Mouse (Mus musculus): ENCODE data around the gene Dctn3. TPM values are rescaled to one million over a fixed set of nuclear protein-coding genes. Genes with fewer than 3 reads are reported as not detected.
"Not testable (repeated sequence)": the region's sequence is repeated elsewhere in the genome, so short reads cannot be mapped to it uniquely, and the experiment has no call there.

Dctn3 gene
- total RNA-seq (2022): 100 to 1,000 TPM; 158 to 167 (median 165) TPM

DNA sequence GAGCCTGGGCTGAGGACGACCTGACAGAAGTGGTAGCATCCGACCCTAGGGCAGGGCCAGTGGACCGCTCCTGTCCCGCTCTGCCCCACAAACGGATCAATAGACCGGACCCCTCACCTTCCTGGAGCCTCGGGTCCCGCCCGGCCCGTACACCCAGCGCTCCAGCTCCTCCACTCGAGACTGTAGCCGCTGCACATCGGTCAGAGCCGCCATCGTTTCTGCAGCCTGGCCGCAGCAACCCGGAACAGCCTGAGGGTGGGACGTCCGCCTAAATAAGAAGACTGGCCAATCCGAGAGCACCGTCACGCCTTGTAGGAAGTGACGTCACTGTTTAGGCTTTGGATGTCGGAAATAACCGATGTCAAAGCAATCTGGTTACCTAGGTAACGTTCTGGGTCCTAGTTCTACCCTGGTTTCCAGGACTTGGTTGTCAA lies at the start of gene Dctn3:
TSS of gene Dctn3 (minus strand) at position 253 of the 434 bp plus-strand sequence.
- DNase-seq (ENCODE audit: low spot score in 2 of 2): peak; percentile 77 to 96

DNA sequence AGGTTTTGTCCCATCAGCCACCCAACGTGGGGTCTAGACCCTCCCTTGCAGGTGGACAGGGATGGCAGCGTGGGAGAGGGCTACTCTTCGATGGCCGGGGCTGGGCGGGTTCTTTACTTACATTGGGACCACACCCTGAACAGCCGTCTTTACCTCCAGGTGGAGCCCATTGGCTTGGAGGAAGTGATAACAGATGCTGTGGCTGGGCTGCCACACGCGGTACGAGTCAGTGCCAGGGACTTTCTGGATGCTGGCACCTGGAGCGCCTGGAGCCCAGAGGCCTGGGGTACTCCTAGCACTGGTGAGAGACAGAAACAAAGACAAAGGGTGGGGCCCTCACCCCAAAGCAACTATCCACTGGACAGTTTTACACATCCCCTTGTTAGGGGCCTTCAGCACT lies 44.3 kb upstream of the Dctn3 start:
- not testable (repeated sequence) for DNase-seq (ENCODE audit: low spot score in 2 of 2)

DNA sequence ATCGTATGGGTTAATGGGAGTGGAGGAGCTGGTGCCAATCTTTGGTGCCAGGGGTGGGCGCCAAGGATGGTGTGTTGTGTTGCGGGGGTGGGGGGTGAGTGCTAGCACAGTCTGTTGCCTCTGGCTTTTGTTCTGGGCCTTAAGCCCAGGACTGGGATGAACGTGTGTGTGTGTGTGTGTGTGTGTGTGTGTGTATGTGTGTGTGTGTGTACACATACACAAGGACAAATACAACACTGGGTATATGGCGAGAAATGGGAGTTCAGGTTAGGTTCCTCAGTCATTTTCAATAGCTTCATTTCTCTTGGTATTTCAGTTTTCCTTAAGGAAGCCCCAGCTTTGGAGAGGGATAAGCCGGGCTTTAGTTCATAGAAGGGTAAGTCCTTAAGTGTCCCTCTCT lies 40.2 kb upstream of the Dctn3 start:
- not testable (repeated sequence) for DNase-seq (ENCODE audit: low spot score in 2 of 2)

DNA sequence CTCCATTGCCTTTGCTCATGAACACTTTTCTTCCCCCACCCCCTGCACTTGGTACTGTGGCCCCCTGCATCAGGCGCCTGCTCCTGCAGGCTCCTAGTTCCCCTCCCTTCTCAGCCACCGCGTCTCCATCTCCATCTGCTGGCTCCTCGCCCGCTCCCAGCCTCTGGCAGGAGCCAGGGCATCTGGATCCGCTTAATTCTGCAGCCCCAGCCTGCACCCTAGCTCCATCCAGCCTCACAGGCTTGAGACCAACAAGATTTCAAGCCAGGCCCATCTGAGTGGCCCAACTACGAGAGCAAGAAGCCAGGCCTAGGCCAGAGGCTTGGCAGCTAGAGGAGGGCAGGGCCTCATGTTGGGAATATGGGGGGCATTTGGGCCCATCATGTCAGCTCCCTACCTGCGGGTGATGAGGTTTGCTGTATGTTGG lies 39.7 kb upstream of the Dctn3 start:
- peak in 1 of 2 experiments; percentile 51 for DNase-seq (ENCODE audit: low spot score in 2 of 2)

DNA sequence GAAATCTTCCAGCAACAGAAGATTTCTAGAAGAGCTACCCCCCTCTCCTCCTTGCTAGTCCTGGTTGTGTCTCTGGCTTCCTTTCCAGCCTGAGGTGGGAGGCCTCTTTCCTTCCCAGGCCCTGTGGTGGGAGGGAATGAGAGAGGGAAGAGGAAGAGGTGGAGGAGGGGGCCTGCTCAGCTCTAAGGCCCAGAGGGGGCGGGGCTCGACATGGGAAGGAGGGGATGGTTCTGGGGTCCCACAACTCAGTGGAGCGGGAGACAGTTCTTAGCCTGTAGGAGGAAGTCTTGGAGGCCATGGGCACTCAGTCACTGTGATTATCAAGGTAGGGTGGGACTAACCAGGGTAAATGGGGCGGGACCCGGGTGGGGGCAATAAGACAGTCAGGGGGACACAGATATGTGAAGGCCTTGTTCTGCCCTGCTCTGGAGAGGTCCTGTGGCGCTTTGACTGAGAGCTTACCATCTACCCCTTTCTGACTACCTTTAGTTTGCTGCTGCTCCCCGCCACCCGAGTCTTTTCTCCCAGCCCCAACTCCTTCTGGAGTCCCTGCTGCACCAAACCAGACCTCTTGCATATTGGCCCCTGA lies 39.2 kb upstream of the Dctn3 start:
- no peak for DNase-seq (ENCODE audit: low spot score in 2 of 2)

DNA sequence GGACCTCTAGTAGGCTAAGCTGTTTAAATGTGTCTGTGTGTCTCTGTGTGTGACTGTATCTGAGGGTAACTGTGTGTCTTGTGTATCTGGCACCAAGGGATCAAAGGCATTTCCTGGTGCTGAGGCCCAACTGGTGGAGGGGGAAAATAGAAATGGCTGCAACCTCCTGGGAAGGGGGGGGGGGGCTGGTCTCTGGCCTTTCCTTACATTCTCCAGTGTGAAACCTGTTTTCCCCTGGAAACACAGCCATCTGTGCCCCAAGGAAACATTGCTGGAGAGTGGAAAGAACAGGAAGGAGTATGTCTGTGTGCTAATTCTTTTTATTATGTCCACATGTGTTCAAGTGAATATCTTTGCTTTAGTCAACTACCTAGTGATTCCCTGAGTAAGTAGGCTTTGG lies 38.7 kb upstream of the Dctn3 start:
- no peak for DNase-seq (ENCODE audit: low spot score in 2 of 2)

DNA sequence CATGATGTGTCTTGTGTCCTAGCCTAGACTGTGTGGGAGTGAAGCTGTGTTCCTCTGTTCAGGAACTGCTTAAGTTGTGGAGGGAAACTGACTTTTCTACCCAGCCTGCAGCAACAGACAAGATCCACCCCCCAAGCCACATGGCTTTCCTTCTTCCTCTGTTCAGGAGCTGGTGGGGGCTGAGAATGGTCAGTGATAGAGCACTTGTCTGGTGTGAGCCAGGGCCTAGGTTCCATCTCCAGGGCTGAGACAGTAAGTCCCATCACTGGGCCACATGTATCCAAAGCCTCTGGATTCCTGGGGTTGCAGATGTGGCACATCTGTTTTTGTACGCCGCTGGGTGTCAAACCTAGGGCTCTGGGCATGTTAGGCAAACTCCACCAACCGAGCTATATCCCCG lies 37.9 kb upstream of the Dctn3 start:
- DNase-seq (ENCODE audit: low spot score in 2 of 2): no peak

DNA sequence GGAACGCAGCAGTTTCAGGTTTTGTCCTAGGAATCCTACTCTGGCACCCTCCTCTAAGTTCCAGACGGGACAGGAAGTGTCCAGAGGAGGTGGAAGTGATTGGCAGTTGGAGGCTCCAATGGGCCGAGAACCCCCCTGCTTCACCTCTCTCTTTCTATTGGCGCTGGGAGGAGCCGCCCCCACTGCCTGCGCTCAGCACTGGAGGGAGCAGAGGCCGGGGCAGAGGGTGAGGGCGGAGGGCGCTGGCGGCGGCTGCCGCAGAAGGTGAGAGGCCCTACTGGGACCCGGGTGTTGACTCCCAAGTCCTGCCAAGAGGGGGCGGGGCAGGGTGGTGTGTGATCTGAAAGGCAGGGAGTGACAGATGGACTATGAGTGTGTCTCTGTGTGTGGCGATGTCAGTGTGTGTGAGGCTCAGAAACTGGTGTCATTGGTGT lies 37.3 kb upstream of the Dctn3 start:
- DNase-seq (ENCODE audit: low spot score in 2 of 2): peak in 1 of 2 experiments; percentile 74

DNA sequence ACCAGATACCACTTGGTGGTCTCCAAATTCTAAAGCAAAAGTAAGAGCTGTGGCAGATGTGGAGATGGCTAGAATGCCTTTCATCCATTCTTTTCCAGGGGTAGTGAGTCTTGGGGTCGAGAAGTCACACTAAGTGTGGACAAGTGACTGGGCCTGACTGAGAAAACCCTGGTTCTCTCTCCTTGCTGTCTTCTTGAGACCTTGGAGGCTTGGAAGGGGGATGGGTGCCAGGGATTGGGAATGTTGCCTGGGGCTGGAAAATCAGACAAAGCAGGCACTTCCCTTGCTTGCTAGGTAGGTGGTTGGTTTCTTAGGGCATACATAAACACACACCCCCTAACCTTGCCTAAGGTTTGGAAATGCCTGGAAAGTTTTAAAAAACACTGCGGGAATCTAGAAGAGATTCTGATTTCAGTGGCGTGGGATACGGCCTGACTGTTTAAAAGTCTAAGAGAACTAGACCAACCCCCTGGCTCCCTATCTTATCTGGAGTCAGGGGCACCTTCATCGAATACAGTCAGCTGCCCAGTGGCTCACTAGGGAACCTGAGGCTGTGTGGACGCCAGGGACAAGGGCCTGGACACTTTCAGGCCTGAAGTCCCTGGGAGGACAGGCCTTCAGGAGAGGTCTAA lies 36.8 kb upstream of the Dctn3 start:
- DNase-seq (ENCODE audit: low spot score in 2 of 2): no peak

DNA sequence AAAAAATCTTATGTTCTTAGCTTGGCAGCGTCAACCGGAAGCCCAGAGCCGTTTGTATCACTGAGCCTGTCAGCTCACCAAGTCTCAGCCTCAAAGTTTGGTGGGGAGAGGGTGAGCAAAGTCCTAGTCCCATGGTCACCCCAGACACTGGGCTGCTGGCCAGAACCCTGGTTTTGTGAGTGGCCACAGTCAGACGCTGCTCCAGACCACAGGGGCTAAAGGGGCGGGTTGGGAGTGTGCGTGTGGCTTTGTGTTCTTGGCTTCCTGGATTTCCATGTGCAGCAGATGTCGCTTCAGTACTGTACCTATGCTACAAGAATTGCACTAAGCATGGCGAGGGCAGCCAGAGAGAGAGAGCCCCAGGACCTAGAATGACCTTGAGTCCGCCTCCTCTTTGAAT lies 36.2 kb upstream of the Dctn3 start:
- DNase-seq (ENCODE audit: low spot score in 2 of 2): peak in 1 of 2 experiments; percentile 38

DNA sequence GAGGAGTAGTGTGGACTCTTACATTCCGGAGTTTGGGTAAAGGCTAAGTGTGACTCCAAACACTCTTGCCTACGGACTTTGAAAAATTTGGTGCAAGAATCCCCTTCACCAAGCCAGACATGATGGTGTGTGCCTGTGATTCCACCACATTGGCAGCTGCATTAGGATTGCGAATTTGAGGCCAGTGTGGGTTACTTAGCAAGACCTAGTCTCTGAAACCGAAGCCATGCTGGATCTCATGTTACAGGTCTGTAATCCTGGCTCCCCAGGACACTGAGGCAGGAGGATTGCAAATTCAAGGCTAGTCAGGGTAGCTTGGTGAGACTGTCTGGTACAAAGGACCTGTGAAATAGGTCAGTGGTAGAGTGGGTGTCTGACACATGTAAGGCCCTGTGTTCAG lies 35.7 kb upstream of the Dctn3 start:
- DNase-seq (ENCODE audit: low spot score in 2 of 2): no peak

DNA sequence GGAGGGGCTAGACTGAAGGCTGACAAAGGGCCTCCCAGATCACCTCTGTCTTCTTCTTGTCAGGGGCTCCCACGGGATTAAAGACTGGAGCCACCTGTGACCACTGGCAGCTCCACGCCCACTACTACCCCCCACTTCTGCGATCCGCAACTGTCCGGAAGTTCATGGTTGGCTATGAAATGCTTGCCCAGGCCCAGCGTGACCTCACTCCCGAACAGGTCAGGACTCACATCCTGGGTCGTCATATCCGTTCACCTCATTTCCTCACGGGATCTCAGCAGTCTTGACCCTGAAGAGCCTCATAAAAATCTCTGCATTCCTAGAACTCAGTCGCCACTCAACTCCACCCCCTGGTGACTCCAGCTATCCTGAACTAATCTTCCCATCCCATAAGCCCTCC lies 35.1 kb upstream of the Dctn3 start:
- DNase-seq (ENCODE audit: low spot score in 2 of 2): no peak

DNA sequence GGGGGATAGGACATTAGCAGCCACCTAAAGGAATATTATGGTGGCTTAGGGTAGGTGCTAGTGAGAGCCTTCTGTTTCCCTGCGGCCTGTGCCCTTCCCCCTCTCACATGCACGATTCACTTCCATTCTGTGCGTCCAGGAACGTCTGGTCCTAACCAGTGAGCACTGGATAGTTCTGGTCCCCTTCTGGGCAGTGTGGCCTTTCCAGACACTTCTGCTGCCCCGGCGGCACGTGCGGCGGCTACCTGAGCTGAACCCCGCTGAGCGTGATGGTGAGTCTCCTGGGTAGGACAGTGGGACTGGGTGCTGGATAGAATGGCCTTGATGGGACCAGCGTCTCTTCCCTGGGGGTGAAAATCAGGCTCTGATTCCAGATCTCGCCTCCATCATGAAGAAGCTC lies 34.4 kb upstream of the Dctn3 start:
- no peak for DNase-seq (ENCODE audit: low spot score in 2 of 2)

DNA sequence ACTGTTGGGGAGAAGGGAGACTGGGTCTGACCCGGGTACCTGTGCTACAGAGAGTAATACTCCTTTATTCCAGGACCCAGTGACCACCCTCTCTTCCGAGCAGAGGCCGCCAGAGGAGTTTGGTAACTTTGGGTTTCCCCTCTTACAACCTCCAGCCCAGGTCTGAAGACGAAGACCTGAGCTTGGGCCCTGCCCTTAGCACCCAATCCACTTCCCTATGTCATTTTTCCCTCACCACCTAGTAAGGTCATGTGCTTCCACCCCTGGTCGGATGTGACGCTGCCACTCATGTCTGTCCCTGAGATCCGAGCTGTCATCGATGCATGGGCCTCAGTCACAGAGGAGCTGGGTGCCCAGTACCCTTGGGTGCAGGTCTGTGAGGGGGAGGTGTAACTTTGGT lies 33.5 kb upstream of the Dctn3 start:
- no peak for DNase-seq (ENCODE audit: low spot score in 2 of 2)

DNA sequence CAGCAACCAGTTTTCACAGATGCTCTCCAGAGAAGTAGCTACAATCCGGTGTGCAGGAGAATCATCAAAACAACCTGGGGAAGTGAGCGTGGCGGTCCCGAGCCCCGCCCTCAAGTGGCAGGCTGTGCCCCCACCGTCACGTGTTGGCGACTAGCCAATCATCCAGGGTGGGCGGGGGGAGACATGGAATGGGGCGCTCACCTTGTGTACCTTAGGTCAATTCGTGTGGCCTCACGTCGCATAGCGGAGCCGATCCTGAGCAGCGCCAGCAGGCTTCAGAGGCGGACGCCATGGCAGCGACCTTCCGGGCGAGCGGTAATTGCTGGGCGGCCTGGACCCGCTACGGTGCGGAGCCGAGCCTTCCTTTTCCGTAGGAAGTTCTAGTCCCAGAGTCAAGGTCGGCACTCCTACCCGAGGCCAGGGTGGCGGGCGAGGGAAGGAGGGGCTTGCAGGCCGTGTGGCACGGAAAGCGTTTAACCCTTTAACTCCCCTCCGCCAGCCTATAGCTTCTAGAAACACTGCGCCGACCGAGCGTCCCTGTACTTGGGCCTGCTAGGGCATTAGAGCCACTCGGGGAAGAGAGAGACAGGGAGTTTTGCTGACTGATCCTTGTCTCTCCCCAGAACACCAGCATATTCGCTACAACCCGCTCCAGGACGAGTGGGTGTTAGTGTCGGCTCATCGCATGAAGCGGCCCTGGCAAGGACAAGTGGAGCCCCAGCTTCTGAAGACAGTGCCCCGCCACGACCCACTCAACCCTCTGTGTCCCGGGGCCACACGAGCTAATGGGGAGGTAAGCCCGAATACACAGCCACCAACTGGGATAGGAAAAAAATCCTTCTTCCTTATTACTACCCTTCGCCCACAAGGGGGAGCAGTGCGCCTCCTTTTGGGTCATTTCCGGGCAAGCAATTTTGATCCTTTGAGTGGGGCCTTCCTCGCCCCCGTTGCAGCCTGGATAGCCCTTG lies 32.7 kb upstream of the Dctn3 start, which contains the start of gene Sigmar1:
TSS of gene Sigmar1 (minus strand) at position 820 of the 968 bp plus-strand sequence.
- DNase-seq (ENCODE audit: low spot score in 2 of 2): peak; percentile 73 to 84

DNA sequence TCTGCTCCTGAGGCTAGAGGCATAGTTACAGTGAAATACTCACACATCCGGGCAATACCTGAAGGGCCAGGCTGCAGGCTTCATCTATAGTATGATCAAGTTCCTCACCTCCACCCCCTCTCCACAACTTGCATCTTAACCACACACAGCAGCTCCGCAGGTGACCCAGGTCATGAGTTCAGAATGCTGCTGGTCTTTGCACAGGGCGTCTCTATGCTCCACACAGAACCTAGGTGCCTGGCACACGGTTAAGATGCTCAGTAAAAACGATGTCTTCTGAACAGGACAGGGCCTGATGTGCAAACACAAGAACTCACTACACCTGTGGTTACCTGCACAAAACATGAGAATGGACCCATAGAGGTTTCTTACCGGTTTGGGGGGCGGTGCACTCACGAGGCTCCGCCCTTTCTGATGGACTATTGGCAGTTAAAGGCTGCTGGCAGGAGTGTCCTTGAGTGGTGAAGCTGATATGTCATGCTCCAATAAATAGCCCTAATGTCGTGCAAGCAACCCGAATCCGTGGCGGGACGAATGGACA lies 31.9 kb upstream of the Dctn3 start, which contains the start of gene Galt:
TSS of gene Galt (plus strand) at position 432 of the 541 bp plus-strand sequence.
- DNase-seq (ENCODE audit: low spot score in 2 of 2): no peak

DNA sequence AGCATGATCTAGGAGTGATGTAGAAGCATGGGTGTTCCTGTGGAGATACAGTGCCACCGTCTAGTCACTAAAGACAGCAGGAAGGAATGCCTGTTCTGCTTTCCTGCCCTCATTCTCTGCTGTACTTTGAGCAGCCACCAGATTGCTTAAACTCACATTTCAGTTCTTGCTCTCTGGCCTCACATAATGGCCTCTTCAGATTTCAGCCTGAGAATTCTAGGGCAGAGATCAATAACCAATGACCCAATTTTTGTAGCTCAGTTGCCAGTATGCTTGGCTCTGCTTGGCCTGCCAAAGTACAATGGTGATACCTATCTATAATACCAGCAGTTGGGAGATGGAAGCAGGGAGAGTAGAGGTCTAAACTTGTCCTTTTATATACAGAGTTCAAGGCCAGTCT lies 22.1 kb upstream of the Dctn3 start:
- no peak for DNase-seq (ENCODE audit: low spot score in 2 of 2)

DNA sequence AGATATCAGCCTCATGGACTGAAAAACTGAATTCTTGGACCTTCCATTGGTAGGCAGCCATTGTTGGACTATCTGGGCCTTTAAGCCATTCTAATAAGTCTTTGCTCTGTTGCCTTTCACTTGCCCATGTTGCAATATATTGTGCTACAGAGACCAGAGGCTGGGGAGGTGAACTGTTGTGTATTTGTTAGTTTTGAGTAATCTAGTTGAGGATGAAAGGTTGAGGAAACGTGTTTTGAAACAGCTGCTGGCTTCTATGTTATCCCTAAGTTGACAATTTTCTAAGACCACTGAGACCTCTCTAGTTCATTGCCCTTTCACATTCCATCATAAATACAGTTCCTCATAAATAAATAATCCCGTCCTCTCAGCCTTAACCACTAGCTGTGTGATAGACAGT lies 21.2 kb upstream of the Dctn3 start:
- no peak for DNase-seq (ENCODE audit: low spot score in 2 of 2)

DNA sequence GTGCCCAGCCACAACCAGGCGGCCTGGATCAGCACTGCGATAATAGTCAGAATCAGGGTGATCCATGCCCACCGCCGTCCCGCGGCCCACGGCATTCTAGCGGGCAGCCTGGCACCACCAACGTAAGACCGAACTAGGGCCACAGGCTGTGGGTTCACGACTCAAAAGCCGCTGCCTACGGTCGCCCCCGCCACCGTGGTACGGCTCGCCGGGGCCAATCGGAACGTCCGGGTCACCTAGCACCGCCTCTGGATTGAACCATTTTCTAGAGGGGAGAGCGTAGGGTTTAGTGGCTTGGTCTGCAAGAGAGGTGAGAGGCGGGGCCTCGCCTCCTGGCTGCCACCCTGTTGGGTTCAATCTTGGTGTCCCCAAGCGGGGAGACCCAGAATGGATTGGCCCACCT lies 18.2 kb upstream of the Dctn3 start:
- DNase-seq (ENCODE audit: low spot score in 2 of 2): peak; percentile 88 to 94

DNA sequence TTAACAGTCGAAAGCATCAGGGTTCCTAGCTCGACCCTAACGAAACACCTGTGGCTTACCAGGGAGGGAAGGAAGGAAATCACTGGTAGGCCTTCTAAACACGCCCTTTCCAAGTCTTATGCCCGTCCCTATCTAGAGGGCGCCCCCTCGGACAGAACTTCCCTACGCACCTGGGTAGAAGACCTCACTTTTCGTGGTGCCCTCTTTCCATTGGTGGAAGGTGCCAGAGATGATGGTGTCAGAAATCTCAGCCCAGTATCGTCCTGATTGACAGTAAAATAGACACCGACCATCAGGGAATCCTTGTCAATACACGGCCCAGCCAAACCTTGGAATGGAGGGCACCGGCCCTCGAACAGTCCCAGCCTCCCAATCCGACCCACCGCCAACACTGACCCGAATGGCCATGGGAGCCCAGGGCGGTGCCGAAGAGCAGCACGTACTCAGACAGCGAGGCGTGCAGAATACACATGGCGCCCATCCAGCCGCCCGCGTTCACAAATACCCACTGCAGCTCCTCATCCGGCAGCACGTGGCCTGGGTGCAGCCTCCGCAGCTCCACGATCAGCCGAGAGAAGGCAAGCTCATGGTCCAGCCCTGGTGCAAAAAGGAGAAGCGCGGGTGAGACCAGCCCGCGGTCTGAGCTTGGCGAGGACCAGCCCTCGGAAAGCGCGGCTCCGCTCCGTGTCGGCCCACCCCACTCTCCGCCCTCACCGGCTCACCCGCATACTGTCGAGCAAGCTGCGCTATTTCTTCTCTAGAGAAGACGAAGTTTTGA lies 17.6 kb upstream of the Dctn3 start:
- peak; percentile 57 to 81 for DNase-seq (ENCODE audit: low spot score in 2 of 2)

DNA sequence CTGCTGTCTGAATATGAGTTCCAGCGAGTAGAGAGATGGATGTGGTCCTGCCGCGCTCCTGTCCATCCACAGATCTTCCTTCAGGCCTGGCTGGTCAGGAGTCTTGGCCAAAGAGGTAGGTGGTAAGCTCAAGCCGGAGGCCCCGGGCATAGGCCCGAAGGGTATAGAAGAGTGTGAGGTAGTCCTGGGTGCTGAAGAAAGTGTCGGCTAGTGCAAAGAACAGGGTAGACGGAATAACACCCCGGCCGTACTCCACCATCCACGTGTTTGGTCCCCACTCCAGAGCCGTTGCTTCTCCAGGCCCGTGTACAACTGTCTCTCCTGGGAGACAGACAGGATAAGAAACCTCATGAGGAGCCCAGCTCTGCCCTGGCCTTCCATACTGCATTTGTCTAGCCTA lies 16.3 kb upstream of the Dctn3 start:
- no peak for DNase-seq (ENCODE audit: low spot score in 2 of 2)
